Mouse (Mus musculus) olfactory bulb, adult 2 months (tissue): ENCODE measurements around the gene Frmd5.

Source experiments
- CTCF ChIP-seq: fragments of 200-500 bp; IDR thresholded peaks from 2 replicates; pipeline ENCODE4 v1.5.1; 2012; ENCODE audit warnings: low read depth, mild to moderate bottlenecking, low read length, moderate library complexity; ENCODE audit not compliant: insufficient read depth
- POLR2A ChIP-seq: fragments of 200-500 bp; IDR thresholded peaks from 2 replicates; pipeline ENCODE4 v1.6.1; 2012; ENCODE audit warnings: mild to moderate bottlenecking, low read depth, low read length, moderate library complexity; ENCODE audit not compliant: insufficient read depth

- no peak for TF ChIP-seq CTCF
- no peak for TF ChIP-seq POLR2A
Observed at GRCm38 (mm10) chr2:121565911-121566310, 241.0 kb downstream of the Frmd5 start.
